Comparison of ENCODE assay signal across 13 mouse cellular contexts in the genomic region with DNA sequence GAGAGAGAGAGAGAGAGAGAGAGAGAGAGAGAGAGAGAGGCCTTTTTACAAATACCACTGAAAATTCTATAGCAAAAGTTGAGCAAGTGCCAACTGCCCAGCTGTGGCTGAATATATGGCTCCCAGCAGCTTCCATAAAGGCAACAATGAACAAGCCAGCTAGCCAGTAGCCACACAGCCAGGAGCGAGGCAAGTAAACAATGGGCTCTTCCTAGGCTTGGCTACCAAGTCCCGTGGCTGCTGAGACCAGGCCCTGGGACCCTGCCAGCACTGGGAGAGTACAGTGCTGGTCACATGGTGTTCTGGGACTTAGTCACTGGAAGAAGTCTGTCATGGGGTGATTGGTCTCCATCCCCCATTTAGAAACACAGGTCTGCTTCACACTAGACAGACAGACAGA. TPM values are rescaled to one million over a fixed set of nuclear protein-coding genes. Genes with fewer than 3 reads are reported as not detected.
DNase-seq lines count a peak whose midpoint lies in the region; ATAC-seq and TF ChIP-seq lines count a peak whose summit lies in the region.
"Had no signal": no experiment of that assay in that cellular context is flagged by ENCODE, and none has a peak within 500 bp of the region (broad histone marks: within the 10 kb centered on the region; RNA-seq: fewer than 3 reads in every experiment).

No protein-coding gene starts in this region.

- TF ChIP-seq CTCF in hindbrain, postnatal 0 days (IDR thresholded peaks at IDR 0.05; ENCODE audit: low read depth), result no peak

- H3K4me3 ChIP-seq in hindbrain, postnatal 0 days (ENCODE audit: low read length), result no peak overlapping the region
- no peak overlapping the region for H3K4me3 ChIP-seq in hindbrain, embryonic 11.5 days (ENCODE audit: low read depth, low read length)
- no peak overlapping the region for H3K4me3 ChIP-seq in neural tube, embryonic 15.5 days (replicated peaks)
- H3K4me3 ChIP-seq: embryonic facial prominence, embryonic 13.5 days; hindbrain, embryonic 12.5 days; midbrain, embryonic 12.5 days had no signal

- no peak overlapping the region for H3K9ac ChIP-seq in hindbrain, postnatal 0 days (replicated peaks; ENCODE audit: low read length)
- H3K9ac ChIP-seq in hindbrain, embryonic 11.5 days (ENCODE audit: low read depth, low read length), result no peak overlapping the region
- no peak overlapping the region for H3K9ac ChIP-seq in neural tube, embryonic 15.5 days (replicated peaks)
- H3K9ac ChIP-seq: embryonic facial prominence, embryonic 13.5 days; hindbrain, embryonic 12.5 days; midbrain, embryonic 12.5 days had no signal

- H3K36me3 ChIP-seq in hindbrain, postnatal 0 days (ENCODE audit: insufficient read depth, low read length), result no peaks in the 10 kb centered on the region
- no peaks in the 10 kb centered on the region for H3K36me3 ChIP-seq in hindbrain, embryonic 11.5 days (ENCODE audit: control insufficient read depth, insufficient read depth, low read length)
- H3K36me3 ChIP-seq in neural tube, embryonic 15.5 days, result no peaks in the 10 kb centered on the region
- H3K36me3 ChIP-seq: embryonic facial prominence, embryonic 13.5 days; hindbrain, embryonic 12.5 days; midbrain, embryonic 12.5 days had no signal

- peak; percentile 58 for ATAC-seq in hindbrain, postnatal 0 days
- ATAC-seq in hindbrain, embryonic 11.5 days (ENCODE audit: low FRiP score), result no peak
- ATAC-seq in neural tube, embryonic 15.5 days (ENCODE audit: low FRiP score), result no peak
- ATAC-seq in inflammation-experienced regulatory T-cells, adult 6 months, result no peak

- H3K9me3 ChIP-seq in hindbrain, postnatal 0 days (ENCODE audit: low read length), result no peaks in the 10 kb centered on the region
- no peaks in the 10 kb centered on the region for H3K9me3 ChIP-seq in hindbrain, embryonic 11.5 days (ENCODE audit: control insufficient read depth, low read length)
- no peaks in the 10 kb centered on the region for H3K9me3 ChIP-seq in neural tube, embryonic 15.5 days (replicated peaks)
- H3K9me3 ChIP-seq: embryonic facial prominence, embryonic 13.5 days; hindbrain, embryonic 12.5 days; midbrain, embryonic 12.5 days had no signal

- H3K4me2 ChIP-seq in hindbrain, postnatal 0 days (ENCODE audit: low read depth, low read length), result no peak overlapping the region
- no peak overlapping the region for H3K4me2 ChIP-seq in hindbrain, embryonic 11.5 days (replicated peaks; ENCODE audit: low read depth, low read length)
- no peak overlapping the region for H3K4me2 ChIP-seq in neural tube, embryonic 15.5 days
- H3K4me2 ChIP-seq: embryonic facial prominence, embryonic 13.5 days; heart, embryonic 11.5 days; hindbrain, embryonic 12.5 days; midbrain, embryonic 12.5 days had no signal

- 8% methylated on average over 2 of the region's 2 CpGs for WGBS in hindbrain, postnatal 0 days
- WGBS in hindbrain, embryonic 11.5 days, result 31% methylated on average over 2 of the region's 2 CpGs
- 15% methylated on average over 2 of the region's 2 CpGs for WGBS in neural tube, embryonic 15.5 days

- H3K27me3 ChIP-seq in hindbrain, postnatal 0 days (ENCODE audit: insufficient read depth, low read length), result no peaks in the 10 kb centered on the region
- no peaks in the 10 kb centered on the region for H3K27me3 ChIP-seq in hindbrain, embryonic 11.5 days (ENCODE audit: control insufficient read depth, insufficient read depth, low read length)
- no peaks in the 10 kb centered on the region for H3K27me3 ChIP-seq in neural tube, embryonic 15.5 days (replicated peaks)
- H3K27me3 ChIP-seq: embryonic facial prominence, embryonic 13.5 days; hindbrain, embryonic 12.5 days; midbrain, embryonic 12.5 days had no signal

- H3K27ac ChIP-seq in hindbrain, postnatal 0 days, result no peak overlapping the region
- no peak overlapping the region for H3K27ac ChIP-seq in hindbrain, embryonic 11.5 days (ENCODE audit: low read depth, low read length)
- peak overlapping the region; percentile 56; the same call in 1 of the 2 replicates for H3K27ac ChIP-seq in neural tube, embryonic 15.5 days (replicated peaks)
- H3K27ac ChIP-seq: embryonic facial prominence, embryonic 13.5 days; hindbrain, embryonic 12.5 days; kidney, postnatal 0 days; midbrain, embryonic 12.5 days had no signal

- peak; percentile 46 for DNase-seq in hindbrain, postnatal 0 days (ENCODE audit: low spot score)
- no peak for DNase-seq in hindbrain, embryonic 11.5 days (ENCODE audit: low spot score)
- DNase-seq in brain, adult 2 months (ENCODE audit: low read depth, low spot score), result peak; percentile 92
- DNase-seq in cerebellum, postnatal 36 days, result peak; percentile 57
- no peak for DNase-seq in testis, postnatal 14 days (ENCODE audit: low spot score)
- DNase-seq: lung, adult 18-20 months had no signal

- H3K4me1 ChIP-seq in hindbrain, postnatal 0 days (ENCODE audit: insufficient read depth, low read length), result peaks cover 10% of the 10 kb centered on the region; the same call in 1 of the 2 replicates
- no peaks in the 10 kb centered on the region; the same call in 1 of the 2 replicates for H3K4me1 ChIP-seq in hindbrain, embryonic 11.5 days (replicated peaks; ENCODE audit: control insufficient read depth, insufficient read depth, low read length)
- H3K4me1 ChIP-seq in neural tube, embryonic 15.5 days, result peaks cover 45% of the 10 kb centered on the region
- H3K4me1 ChIP-seq: embryonic facial prominence, embryonic 13.5 days had no signal

RNA-seq across cellular contexts. Expression of gene Nfasc, which starts 14.0 kb away (rescaled TPM):
- 69.6 and 74.6 TPM in 2 replicates for total RNA-seq in hindbrain, postnatal 0 days (2014; rRNA removed)
- polyA plus RNA-seq in hindbrain, postnatal 0 days (2015; fragmentation: Nextera tagmentation; extraction: Ambion mirVana), result 26.5 and 30.5 TPM in 2 replicates
- polyA plus RNA-seq in hindbrain, embryonic 11.5 days (2014; fragmentation: Nextera tagmentation; extraction: Ambion mirVana), result 26.9 and 38.0 TPM in 2 replicates
- 30.7 and 37.6 TPM in 2 replicates for polyA plus RNA-seq in neural tube, embryonic 15.5 days (2015; fragmentation: Nextera tagmentation; extraction: Ambion mirVana)
- polyA plus RNA-seq in inflammation-experienced regulatory T-cells, adult 6 months (2017; shearing (Covaris generic)), result not detected

Comparison
In these comparisons a context has a peak if more than half of its experiments do, and no peak if none do; other contexts are left out.
1. DNase-seq: peak in hindbrain, postnatal 0 days (single experiment), brain, adult 2 months (single experiment) and cerebellum, postnatal 36 days (2 of 2); none in hindbrain, embryonic 11.5 days (single experiment) and testis, postnatal 14 days (single experiment).
2. RNA of gene Nfasc, which starts 14.0 kb away (polyA plus RNA-seq): 26.9 to 38.0 TPM in hindbrain, embryonic 11.5 days, 30.7 to 37.6 TPM in neural tube, embryonic 15.5 days and 26.5 to 30.5 TPM in hindbrain, postnatal 0 days; not detected in inflammation-experienced regulatory T-cells, adult 6 months; every median in the first group is over 10 times any median in the second.